Mouse (Mus musculus): ENCODE results near the gene Zfp462. TPM values are rescaled to one million over a fixed set of nuclear protein-coding genes. Genes with fewer than 3 reads are reported as not detected.
A peak's percentile ranks its signal among the peaks of the same experiment; 100 is the strongest.

Gene Zfp462
- polyA plus RNA-seq, 1 experiment from 2014 or later, result 2.9 TPM

DNA sequence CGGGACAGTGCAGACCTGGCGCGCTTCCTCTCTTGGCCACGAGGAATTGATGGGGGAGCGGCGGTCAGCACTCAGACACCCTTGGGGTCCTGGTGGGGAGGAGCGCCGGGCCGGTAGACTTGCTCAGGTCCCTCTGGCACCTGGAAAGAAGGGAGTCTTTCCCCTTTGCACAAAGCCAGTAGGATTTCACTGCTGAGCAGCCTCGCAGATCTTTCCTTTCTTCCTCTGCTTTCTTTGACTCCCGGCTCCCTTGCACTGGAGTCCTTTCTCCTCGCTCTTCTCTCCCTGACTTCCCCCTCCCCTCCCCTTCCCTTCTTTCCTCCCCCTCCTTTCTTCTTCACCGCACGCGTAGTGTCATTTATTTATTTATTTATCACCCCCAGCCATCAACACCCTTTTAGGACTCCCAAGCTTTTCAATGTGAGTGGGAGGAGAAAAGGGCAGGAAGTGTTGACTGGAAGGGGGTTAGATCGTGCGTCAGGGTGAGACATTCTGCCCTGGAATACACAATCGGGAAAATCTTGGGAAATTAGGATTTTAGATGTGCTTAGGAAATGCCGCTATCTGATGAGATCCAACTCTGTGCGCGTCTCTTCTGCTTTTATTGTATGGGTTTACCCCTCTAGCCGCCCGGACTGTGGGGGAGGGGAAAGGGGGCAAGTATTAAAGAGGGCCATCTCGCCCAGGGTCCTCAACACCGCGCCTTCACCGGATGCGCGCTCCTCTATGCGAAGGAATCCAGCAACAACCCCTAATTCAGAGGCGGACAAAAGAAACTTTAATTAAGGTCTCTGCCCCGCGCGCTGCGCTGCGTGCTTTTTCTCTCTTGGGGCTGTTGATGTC lies 976 bp downstream of the Zfp462 start:
- peak overlapping the region; percentile 78 for H3K4me3 ChIP-seq (replicated peaks; ENCODE audit: low read depth, low read length)
- no peak for TF ChIP-seq CTCF (IDR thresholded peaks at IDR 0.05; ENCODE audit: low read depth)
- H3K36me3 ChIP-seq (ENCODE audit: insufficient read depth, low read length), result no peaks in the 10 kb centered on the region
- H3K9ac ChIP-seq (ENCODE audit: low read depth, low read length), result peak overlapping the region; percentile 62
- no peaks in the 10 kb centered on the region; the same call in 1 of the 2 replicates for H3K4me1 ChIP-seq (replicated peaks; ENCODE audit: insufficient read depth, low read length)
- no peak for ATAC-seq (replicated peaks; ENCODE audit: low FRiP score, low read depth)
- under 1% methylated on average over 36 of the region's 36 CpGs for WGBS
- H3K27me3 ChIP-seq (ENCODE audit: insufficient read depth, low read length), result no peaks in the 10 kb centered on the region
- DNase-seq (ENCODE audit: low spot score), result peak; percentile 66
- peak overlapping the region; percentile 37 for H3K27ac ChIP-seq
- no peaks in the 10 kb centered on the region for H3K9me3 ChIP-seq (replicated peaks; ENCODE audit: low read length)
- peak overlapping the region; percentile 96 for H3K4me2 ChIP-seq (ENCODE audit: low read length)

DNA sequence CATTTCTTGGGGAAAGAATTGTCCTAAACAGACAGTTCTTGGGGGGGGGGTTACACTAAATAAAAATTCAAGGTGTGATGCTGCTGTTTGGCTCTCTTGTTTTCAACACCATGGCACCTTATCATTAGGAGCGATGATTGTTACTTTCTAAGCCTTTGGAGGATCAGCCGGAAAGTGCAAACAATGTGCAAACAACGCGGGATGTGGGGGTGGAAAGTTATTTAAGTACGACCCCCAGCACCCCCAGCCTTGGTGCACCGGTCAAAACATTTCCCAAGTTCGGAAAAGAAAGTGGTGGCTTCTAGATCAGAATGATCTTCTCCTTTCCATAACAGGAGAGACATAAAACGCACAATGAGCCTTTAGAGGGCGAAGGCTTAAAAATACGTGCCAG lies 1.8 kb downstream of the Zfp462 start:
- no peaks in the 10 kb centered on the region for H3K27me3 ChIP-seq (ENCODE audit: insufficient read depth, low read length)
- H3K4me3 ChIP-seq (replicated peaks; ENCODE audit: low read depth, low read length), result peak overlapping the region; percentile 78
- under 1% methylated on average over 10 of the region's 10 CpGs for WGBS
- H3K36me3 ChIP-seq (ENCODE audit: insufficient read depth, low read length), result no peaks in the 10 kb centered on the region
- H3K4me2 ChIP-seq (ENCODE audit: low read length), result peak overlapping the region; percentile 96
- H3K9me3 ChIP-seq (replicated peaks; ENCODE audit: low read length), result no peaks in the 10 kb centered on the region
- H3K27ac ChIP-seq, result peak overlapping the region; percentile 94
- ATAC-seq (replicated peaks; ENCODE audit: low FRiP score, low read depth) (no peak), DNase-seq (ENCODE audit: low spot score) (no peak)
- H3K4me1 ChIP-seq (replicated peaks; ENCODE audit: insufficient read depth, low read length), result no peaks in the 10 kb centered on the region; the same call in 1 of the 2 replicates
- TF ChIP-seq CTCF (IDR thresholded peaks at IDR 0.05; ENCODE audit: low read depth), result no peak
- H3K9ac ChIP-seq (ENCODE audit: low read depth, low read length), result peak overlapping the region; percentile 80; the same call in 1 of the 2 replicates

DNA sequence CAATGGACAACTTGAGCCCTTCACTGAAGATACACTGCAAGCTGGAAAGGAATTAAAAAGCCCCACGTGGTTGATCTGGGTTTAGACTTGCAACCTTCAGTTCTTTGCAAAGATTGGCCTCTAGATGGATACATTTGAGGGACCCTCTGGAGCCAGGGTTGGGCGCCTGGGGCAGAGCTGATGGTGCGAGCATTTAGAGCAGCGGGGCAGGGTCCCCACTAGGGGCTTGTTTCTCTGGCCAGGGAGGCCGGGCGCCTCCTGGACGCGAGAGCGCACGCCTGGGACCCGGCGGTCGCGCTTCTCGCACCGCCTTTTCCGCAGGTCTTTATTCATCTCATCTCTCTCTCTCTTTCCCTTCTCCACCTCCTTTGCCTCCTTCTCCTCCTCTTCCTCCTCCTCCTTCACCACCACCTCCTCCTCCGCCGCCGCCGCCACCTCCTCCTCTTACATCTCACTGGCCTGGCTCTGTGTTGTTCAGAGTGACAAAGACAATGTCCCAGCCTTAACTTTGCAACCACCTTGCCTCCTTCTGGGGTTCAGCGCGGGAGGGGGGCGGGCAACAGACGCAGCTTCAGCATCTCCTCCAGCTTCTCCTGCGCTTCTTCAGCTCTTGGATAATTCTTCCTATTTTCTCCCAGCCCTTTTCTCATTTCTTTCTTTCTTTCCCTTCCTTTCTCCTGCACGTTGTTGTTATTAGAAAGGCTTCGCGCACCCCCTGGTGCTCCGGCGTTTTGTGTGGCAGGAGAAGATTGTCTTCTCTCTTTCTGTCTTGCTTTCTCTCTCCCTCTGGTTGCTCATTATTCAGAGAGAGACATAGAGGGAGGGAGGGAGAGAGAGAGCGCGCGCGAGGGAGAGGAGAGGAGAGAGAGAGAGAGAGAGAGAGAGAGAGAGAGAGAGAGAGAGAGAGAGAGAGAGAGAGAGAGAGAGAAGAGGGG lies 2.5 kb downstream of the Zfp462 start:
- peak overlapping the region; percentile 80 for H3K9ac ChIP-seq (ENCODE audit: low read depth, low read length)
- TF ChIP-seq CTCF (IDR thresholded peaks at IDR 0.05; ENCODE audit: low read depth), result peak; percentile 50; the same call in 1 of the 2 replicates
- peak overlapping the region; percentile 96 for H3K4me2 ChIP-seq (ENCODE audit: low read length)
- H3K36me3 ChIP-seq (ENCODE audit: insufficient read depth, low read length), result no peaks in the 10 kb centered on the region
- WGBS, result under 1% methylated on average over 32 of the region's 35 CpGs
- peak overlapping the region; percentile 94 for H3K27ac ChIP-seq
- DNase-seq (ENCODE audit: low spot score), result peak; percentile 85
- H3K9me3 ChIP-seq (replicated peaks; ENCODE audit: low read length), result no peaks in the 10 kb centered on the region
- H3K4me3 ChIP-seq (replicated peaks; ENCODE audit: low read depth, low read length), result peak overlapping the region; percentile 78
- peak; percentile 55 for ATAC-seq (replicated peaks; ENCODE audit: low FRiP score, low read depth)
- no peaks in the 10 kb centered on the region; the same call in 1 of the 2 replicates for H3K4me1 ChIP-seq (replicated peaks; ENCODE audit: insufficient read depth, low read length)
- no peaks in the 10 kb centered on the region for H3K27me3 ChIP-seq (ENCODE audit: insufficient read depth, low read length)

DNA sequence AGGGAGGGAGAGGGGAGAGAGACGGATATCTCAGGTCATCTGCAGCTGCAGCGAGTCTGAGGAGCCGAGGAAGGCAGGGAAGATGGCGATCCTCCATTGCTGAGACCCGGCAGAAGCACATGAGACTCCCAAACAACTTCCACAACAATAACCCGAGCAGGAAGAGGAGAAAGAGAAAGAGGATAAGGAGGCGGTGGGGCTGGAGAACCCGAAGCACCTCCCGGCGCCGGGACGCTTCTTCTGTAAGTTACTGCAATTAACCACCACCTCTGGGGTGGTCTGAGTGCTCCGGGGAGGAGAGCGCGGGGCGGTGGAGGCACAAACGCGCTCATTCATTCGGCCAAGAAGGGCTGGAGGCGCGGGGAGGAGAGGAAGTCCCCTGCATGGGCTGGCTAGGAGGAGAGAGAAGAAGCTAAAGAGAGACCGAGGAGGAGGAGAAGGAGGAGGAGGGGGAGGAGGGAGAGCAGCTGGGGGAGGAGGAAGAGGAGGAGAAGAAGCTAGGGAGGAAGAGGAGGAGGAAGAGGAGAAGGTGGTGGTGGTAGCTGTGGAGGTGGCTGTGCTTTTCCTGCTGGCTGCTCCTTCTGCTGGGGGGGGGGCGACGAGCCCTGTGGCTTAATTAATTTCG lies 3.3 kb downstream of the Zfp462 start:
- Histone ChIP-seq H3K9me3 (replicated peaks; ENCODE audit: low read length) (no peaks in the 10 kb centered on the region), H3K36me3 (ENCODE audit: insufficient read depth, low read length) (no peaks in the 10 kb centered on the region), H3K27ac (peak overlapping the region; percentile 94), H3K9ac (ENCODE audit: low read depth, low read length) (peak overlapping the region; percentile 80), H3K4me2 (ENCODE audit: low read length) (peak overlapping the region; percentile 96), H3K27me3 (ENCODE audit: insufficient read depth, low read length) (no peaks in the 10 kb centered on the region), H3K4me1 (replicated peaks; ENCODE audit: insufficient read depth, low read length) (no peaks in the 10 kb centered on the region; the same call in 1 of the 2 replicates), H3K4me3 (replicated peaks; ENCODE audit: low read depth, low read length) (peak overlapping the region; percentile 78)
- peak; percentile 44; the same call in 1 of the 2 replicates for ATAC-seq (replicated peaks; ENCODE audit: low FRiP score, low read depth)
- under 1% methylated on average over 24 of the region's 25 CpGs for WGBS
- peak; percentile 79 for DNase-seq (ENCODE audit: low spot score)
- no peak for TF ChIP-seq CTCF (IDR thresholded peaks at IDR 0.05; ENCODE audit: low read depth)

DNA sequence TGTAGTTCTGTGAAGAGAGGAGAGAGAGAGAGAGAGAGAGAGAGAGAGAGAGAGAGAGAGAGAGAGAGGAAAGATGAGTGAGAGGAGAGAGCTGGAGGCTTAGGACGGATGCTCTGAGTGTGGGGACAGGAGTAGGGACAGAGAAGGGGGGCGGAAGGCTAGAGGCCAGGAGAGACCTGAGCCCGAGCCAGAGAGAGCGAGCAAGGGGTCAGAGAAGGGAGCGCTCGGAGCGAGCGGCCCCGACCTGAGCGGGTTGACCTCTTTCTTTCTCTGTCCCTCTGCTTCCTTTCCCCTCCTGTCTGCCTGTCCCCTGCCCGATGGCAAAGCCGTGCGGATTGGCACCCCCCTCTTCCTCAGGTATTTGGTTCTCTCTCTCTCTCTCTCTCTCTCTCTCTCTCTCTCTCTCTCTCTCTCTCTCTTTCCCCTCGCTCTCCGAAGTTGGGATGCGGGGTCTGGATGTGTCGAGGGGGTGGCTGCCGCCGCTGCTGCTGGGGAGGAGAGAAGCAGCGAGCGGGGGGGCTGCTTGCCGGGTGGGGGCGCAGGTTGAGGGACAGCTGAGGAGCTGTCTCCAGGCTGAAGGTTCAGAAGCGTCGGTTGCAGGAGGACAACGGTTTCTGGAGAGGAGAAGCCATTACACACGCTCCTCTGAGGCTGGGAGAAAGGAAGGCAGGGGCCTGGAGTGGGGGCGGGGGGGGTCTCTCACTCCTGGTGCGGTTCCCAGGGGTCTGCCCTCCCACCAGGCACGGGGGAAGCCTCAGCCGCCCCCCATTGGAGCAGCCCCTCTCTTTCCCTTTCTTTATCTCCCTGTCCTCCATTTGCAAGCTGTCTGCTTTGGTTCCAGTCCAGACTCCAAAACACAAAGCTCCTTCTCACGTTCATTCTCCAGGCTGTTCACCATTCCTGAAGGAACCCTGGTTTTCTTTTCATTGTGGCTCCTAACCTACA lies 4.0 kb downstream of the Zfp462 start:
- Histone ChIP-seq H3K4me3 (replicated peaks; ENCODE audit: low read depth, low read length) (peak overlapping the region; percentile 78), H3K27me3 (ENCODE audit: insufficient read depth, low read length) (no peaks in the 10 kb centered on the region), H3K9ac (ENCODE audit: low read depth, low read length) (peak overlapping the region; percentile 80), H3K4me1 (replicated peaks; ENCODE audit: insufficient read depth, low read length) (no peaks in the 10 kb centered on the region; the same call in 1 of the 2 replicates), H3K4me2 (ENCODE audit: low read length) (peak overlapping the region; percentile 96), H3K36me3 (ENCODE audit: insufficient read depth, low read length) (no peaks in the 10 kb centered on the region), H3K9me3 (replicated peaks; ENCODE audit: low read length) (no peaks in the 10 kb centered on the region), H3K27ac (peak overlapping the region; percentile 94)
- peak; percentile 67; the same call in 1 of the 2 replicates for ATAC-seq (replicated peaks; ENCODE audit: low FRiP score, low read depth)
- under 1% methylated on average over 30 of the region's 32 CpGs for WGBS
- TF ChIP-seq CTCF (IDR thresholded peaks at IDR 0.05; ENCODE audit: low read depth), result no peak
- DNase-seq (ENCODE audit: low spot score), result peak; percentile 76
